Mouse (Mus musculus) kidney, adult 2 months (tissue): ENCODE data around the gene Tmem243. TPM values are rescaled to one million over a fixed set of nuclear protein-coding genes. Genes with fewer than 3 reads are reported as not detected.

ENCODE experiments used
- DNase-seq: peaks from one replicate; pipeline ENCODE4 v3.0.0; 2021
- H3K27ac ChIP-seq: fragments of 200-500 bp; 2 replicates; pipeline ENCODE4 v1.5.1; 2012; ENCODE audit warnings: low read depth, low read length, control low read depth, inconsistent platforms; ENCODE audit not compliant: insufficient read depth
- H3K27me3 ChIP-seq: fragments of 200-500 bp; replicated peaks from 2 replicates; pipeline ENCODE4 v1.6.1; 2012; ENCODE audit warnings: mild to moderate bottlenecking, moderate library complexity, low read length, inconsistent platforms; ENCODE audit not compliant: control insufficient read depth, insufficient read depth
- H3K36me3 ChIP-seq: fragments of 200-500 bp; 2 replicates; pipeline ENCODE4 v1.6.1; 2012; ENCODE audit warnings: mild to moderate bottlenecking, moderate library complexity, low read length, inconsistent platforms; ENCODE audit not compliant: control insufficient read depth, insufficient read depth
- H3K4me1 ChIP-seq: fragments of 200-500 bp; 2 replicates; pipeline ENCODE4 v1.6.1; 2011; ENCODE audit warnings: low read length; ENCODE audit not compliant: control insufficient read depth, insufficient read depth
- H3K4me3 ChIP-seq: fragments of 200-500 bp; 2 replicates; pipeline ENCODE4 v1.5.1; 2011; ENCODE audit warnings: mild to moderate bottlenecking, low read depth, low read length, control low read depth; ENCODE audit not compliant: insufficient read depth
- CTCF ChIP-seq: fragments of 200-500 bp; conservative IDR thresholded peaks from 2 replicates; pipeline ENCODE4 v1.5.1; 2011; ENCODE audit warnings: low read depth, mild to moderate bottlenecking, control low read depth, low read length, moderate library complexity, mixed read lengths; ENCODE audit not compliant: insufficient read depth, insufficient read length
- POLR2A ChIP-seq: fragments of 200-500 bp; IDR thresholded peaks from one replicate; pipeline ENCODE4 v1.6.1; 2011; ENCODE audit warnings: low read depth, low read length, control low read depth
- WGBS: fragments of 180-500 bp; shearing (Covaris S2); methylation state at CpG from one replicate; pipeline ENCODE4 v1.1.7; 2018; 5-methylcytosine and 5-hydroxymethylcytosine counted together
- polyA plus RNA-seq: library from polyadenylated mRNA; depleted of rRNA; stranded (reverse); fragments of >200 nt; gene quantifications from 2 replicates; pipeline ENCODE4 v1.2.3, GENCODE M21; 2012; rRNA removed

Tmem243 gene
- polyA plus RNA-seq: 48.0 and 49.5 TPM in 2 replicates

DNA sequence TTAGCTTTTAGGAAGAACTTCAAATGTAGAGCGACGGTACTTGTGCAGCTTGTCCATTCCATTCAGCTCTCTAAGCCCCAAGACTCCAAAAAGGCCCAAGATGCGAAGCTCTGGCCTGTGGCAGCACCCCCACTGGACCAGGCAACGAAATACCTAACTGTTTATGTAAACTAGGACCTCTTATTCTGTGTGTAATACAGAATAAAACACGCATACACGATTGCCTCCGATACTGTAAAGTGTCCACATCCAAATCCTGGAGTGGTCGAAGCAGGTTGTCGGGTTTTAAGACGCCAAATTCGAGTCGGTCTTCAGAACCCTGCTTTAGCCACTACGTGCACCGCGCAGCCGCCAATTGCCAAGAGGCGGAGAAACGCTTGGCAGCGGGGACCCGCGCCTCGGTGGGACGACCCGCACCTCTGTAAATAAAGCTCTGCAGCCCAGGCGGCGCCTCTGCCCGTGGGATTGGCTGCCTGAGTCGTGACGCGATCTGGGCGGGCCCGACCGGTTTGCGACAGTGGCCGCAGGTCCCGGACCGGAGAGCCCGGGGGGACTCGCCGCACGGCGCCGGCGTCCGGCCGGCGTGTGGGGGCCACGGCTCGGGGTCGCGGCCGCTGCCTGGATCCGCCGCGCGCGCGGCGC, at the start of gene Tmem243:
Tmem243 (plus strand) TSS at position 462 of the 642 bp plus-strand sequence.
- H3K27me3 ChIP-seq: no peaks in the 10 kb centered on the region
- H3K36me3 ChIP-seq: no peaks in the 10 kb centered on the region
- peak; percentile 96 for DNase-seq
- TF ChIP-seq POLR2A (no peak), CTCF (no peak)
- WGBS: 2% methylated on average over 59 of the region's 59 CpGs
- H3K4me1 ChIP-seq: peaks cover 5% of the 10 kb centered on the region; the same call in 1 of the 2 replicates
- peak within 1 kb of the TSS; percentile 84 for H3K4me3 ChIP-seq
- H3K27ac ChIP-seq: peak within 1 kb of the TSS; percentile 67

DNA sequence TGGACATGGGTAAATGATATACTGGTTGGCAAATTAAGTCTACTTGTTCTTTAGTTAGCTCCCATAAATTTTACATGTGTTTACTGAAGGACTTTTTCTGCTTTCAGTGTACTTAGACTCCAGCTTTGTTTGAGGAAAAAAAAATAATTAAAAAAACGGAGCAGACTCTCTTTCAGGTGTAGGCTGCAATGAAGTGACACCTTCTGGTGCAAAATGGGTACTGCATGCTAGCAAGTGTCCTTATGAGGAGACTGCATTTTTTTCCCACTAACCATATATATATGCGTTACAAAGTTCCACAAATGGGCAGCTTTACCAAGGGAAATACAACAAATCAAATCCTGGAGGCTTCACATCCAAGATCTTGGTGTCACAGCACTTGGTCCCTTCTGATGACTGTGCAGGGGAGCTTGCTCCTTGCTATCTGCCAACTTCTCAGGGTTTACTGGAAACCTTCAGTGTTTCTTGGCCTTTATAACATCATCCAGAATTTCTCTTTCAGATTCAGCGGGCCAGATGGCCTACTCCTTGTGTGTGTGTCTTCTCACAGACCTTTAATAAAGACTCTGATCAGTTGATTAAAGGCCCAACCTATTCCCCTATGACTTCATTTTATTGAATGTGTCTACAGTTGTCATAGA, 44.3 kb upstream of the Tmem243 start:
- no peak overlapping the region for H3K27ac ChIP-seq
- TF ChIP-seq CTCF: peak; percentile 28; the same call in 1 of the 2 replicates
- no peak for TF ChIP-seq POLR2A
- no peaks in the 10 kb centered on the region for H3K36me3 ChIP-seq
- no peaks in the 10 kb centered on the region for H3K4me1 ChIP-seq
- no peak overlapping the region for H3K4me3 ChIP-seq
- DNase-seq: peak; percentile 74
- WGBS: 15% methylated on average over 3 of the region's 3 CpGs
- H3K27me3 ChIP-seq: no peaks in the 10 kb centered on the region

DNA sequence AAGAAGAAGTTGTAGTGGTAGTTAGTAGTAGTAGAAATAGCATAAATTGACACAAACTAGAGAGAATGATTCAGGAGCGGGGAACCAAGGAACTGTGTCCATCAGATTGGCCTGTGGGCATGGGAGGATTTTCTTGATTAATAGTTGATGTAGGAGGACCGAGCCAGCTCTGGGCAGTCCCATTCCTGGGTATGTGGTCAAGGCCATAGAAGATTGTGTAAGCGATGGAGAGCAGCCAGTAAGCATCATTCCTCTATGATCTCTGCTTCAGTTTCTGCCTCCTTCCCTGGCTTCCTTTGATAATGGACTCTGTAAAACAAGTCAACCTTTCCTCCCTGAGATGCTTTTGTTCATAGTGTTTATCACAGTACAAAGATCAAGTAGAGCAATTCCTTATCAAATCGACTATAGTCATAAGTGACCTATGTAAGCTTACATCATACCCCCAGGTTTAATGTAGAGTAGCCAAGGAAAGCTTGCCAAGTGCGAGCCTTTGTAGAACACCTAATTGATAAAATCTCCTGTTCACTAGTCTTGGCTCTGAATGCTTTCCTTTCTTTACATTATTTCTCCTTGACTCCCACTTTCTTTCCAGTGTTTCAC, 43.1 kb upstream of the Tmem243 start:
- Histone ChIP-seq H3K27ac (no peak overlapping the region), H3K4me3 (no peak overlapping the region), H3K36me3 (no peaks in the 10 kb centered on the region), H3K4me1 (no peaks in the 10 kb centered on the region), H3K27me3 (no peaks in the 10 kb centered on the region)
- DNase-seq: no peak
- WGBS: 67% methylated on average over 5 of the region's 5 CpGs
- no peak for TF ChIP-seq POLR2A
- no peak for TF ChIP-seq CTCF

DNA sequence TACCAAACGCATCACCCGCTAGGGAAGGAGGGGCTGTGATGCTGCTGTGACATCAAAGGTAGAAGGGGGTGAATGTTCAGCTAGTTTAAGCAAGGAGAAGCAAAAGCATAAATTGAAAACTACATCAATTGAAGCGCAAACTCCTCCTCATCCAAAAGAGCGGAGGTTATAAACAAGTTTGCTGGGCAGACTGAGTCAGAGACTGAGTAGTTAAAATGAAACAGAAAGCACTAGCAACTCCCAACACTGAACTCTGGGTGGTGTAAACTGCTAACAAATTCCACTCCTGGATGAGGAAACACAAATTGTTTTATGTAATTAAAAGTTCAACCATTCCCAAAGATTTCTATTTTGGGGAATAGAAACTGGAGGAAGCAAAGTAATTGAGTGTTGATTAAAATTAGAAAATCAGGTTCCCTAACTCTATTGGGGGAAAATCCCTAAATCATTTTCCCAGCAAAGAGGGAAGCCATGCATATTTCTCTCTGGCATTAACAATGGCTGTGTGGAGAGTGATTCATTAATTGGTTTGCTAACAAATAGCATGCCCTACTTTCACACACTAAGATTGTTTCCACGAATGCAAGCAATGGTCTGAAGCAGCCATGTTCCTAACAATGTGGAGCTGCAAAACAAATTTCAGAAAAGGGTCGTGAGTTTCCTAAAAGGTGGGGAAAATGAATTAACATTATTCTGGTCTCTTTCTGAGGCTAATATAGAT, 41.0 kb upstream of the Tmem243 start:
- Histone ChIP-seq H3K4me1 (no peaks in the 10 kb centered on the region), H3K4me3 (no peak overlapping the region), H3K36me3 (no peaks in the 10 kb centered on the region), H3K27me3 (no peaks in the 10 kb centered on the region), H3K27ac (no peak overlapping the region)
- DNase-seq: no peak
- TF ChIP-seq POLR2A (no peak), CTCF (no peak)
- WGBS: 47% methylated on average over 6 of the region's 6 CpGs

DNA sequence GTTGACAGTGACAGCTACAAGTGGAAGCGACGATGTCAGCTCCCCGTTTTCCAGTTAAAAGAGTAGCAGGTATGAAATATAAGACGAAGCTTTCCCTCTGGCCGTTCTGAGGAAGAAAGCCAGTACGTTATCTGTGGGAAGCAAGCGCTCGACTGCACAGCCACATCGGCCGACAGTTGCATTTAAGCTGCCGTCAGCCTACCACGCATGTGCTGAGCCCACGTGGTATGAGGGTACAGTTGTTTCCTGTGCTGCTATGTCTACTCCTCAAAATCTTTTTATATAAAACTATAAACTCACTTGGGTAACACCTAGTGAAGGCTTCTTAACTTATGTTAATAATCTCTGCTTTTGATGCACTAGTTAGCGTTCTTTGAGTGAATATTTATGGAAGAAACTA, 40.2 kb upstream of the Tmem243 start:
- TF ChIP-seq CTCF: no peak
- TF ChIP-seq POLR2A: no peak
- Histone ChIP-seq H3K36me3 (no peaks in the 10 kb centered on the region), H3K27me3 (no peaks in the 10 kb centered on the region), H3K4me1 (no peaks in the 10 kb centered on the region), H3K27ac (no peak overlapping the region), H3K4me3 (no peak overlapping the region)
- no peak for DNase-seq
- 85% methylated on average over 14 of the region's 14 CpGs for WGBS

DNA sequence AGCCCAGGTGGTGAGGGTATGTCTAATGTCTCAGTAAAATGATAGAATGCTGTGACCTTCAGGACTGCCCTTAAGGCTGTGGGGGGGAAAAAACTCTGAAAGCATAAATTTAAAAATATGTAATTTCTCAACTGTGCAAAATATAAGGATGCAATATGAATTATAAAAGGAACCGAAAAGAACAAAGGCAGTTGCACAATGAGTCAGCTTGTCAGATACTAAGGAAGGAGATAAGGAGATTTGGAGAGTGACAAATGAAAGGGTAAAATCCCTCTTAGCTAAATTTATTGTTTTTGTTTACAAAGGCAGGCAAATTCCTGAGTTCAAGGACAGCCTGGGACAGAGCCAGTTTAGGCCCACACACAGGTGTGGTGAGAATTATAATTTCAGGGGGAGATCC, 36.3 kb upstream of the Tmem243 start:
- 90% methylated on average over 1 of the region's 1 CpGs for WGBS
- H3K27me3 ChIP-seq: no peaks in the 10 kb centered on the region
- TF ChIP-seq CTCF (no peak), POLR2A (no peak)
- no peak overlapping the region for H3K4me3 ChIP-seq
- no peaks in the 10 kb centered on the region for H3K36me3 ChIP-seq
- no peaks in the 10 kb centered on the region for H3K4me1 ChIP-seq
- no peak overlapping the region for H3K27ac ChIP-seq
- no peak for DNase-seq

DNA sequence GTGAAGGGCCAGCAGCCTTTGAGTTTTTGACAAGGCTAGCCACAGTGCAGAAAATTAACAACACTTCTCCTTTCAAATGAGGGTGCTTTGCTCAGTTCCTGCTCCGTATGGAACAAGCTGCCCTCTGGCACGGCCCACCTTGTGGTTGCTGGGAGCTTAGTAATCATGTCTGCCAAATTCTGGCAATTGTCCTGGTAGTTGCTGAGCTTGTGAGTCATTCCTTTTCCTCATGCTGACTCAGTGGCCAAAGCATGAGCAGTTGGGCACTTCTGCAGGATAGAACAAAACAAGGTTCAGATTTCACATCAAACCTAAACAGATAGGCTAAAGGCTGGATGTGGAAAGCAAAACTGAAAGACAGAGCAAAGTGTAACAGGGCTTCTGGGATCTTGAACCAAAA, 31.6 kb upstream of the Tmem243 start:
- no peaks in the 10 kb centered on the region for H3K36me3 ChIP-seq
- H3K4me3 ChIP-seq: no peak overlapping the region
- H3K4me1 ChIP-seq: no peaks in the 10 kb centered on the region
- WGBS: 28% methylated on average over 2 of the region's 2 CpGs
- TF ChIP-seq CTCF: no peak
- TF ChIP-seq POLR2A: no peak
- no peak overlapping the region for H3K27ac ChIP-seq
- peak; percentile 47 for DNase-seq
- no peaks in the 10 kb centered on the region for H3K27me3 ChIP-seq
